Mouse (Mus musculus): ENCODE measurements around the gene Pxt1.
A peak's percentile ranks its signal among the peaks of the same experiment; 100 is the strongest.

The Pxt1 gene

GRCm38 (mm10) chr17:28947011-28947939 is 3.6 kb upstream of the Pxt1 start:
- DNase-seq (ENCODE audit: low spot score in 2 of 2) = no peak

DNA sequence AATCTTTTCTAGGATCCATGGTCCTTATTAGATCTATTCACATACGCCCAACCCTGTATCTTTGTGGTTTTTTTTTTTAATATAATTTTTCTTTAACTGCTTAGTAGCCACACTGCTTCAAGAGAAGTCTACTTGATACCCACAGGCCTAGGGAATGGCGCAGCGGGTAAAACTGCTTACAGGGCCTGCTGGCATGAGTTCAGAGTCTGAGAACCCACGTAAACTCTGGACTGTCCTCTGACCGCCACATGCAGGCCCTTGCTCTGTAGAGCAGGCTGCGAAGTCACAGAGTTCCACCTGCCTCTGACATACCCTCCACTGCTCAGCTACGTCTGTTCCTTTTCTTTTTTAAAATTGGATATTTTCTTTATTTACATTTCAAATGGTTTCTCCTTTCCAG is 841 bp upstream of the Pxt1 start:
- DNase-seq (ENCODE audit: low spot score in 2 of 2) = no peak

GRCm38 (mm10) chr17:28942101-28942500 is 1.5 kb downstream of the Pxt1 start:
- no peak for DNase-seq (ENCODE audit: low spot score in 2 of 2)

GRCm38 (mm10) chr17:28940776-28941555 is 2.7 kb downstream of the Pxt1 start:
- DNase-seq (ENCODE audit: low spot score in 2 of 2) = peak in 1 of 2 experiments; percentile 22

DNA sequence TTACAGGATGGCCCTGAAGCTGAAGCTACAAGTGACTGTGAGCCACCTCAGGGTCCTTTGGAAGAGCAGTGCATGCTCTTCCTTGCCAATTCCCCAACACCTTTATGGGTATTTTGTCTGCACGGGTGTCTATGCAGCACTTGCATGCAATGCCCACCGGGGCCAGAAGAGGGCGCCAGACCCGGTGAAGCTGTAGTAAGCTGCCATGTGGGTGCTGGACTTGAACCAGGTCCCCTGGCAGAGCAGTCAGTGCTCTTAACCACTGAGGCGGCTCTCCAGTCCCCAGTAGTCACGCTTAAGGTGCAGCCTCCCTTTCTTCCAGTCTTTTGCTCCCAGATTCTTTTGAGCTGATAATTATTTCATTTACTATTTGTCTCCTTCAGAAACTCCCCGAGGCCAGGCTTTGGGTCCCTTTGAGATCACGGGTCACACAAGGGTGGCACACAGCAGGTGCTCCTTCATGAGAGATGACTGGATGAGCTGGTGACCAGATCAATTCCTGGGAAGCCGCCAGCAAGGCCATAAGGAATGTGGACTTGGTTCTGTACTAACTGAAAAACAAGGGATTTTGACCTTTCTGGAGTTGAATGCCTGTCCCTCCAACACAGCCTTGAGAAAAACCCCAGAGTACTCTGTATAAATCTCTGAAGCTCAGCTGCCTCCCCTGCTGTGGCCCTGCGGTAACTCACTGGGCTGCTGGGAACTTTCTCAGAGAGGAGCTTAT is 6.9 kb downstream of the Pxt1 start:
- peak in 1 of 2 experiments; percentile 22 for DNase-seq (ENCODE audit: low spot score in 2 of 2)

- no peak for DNase-seq (ENCODE audit: low spot score in 2 of 2)
Measured at GRCm38 (mm10) chr17:28936133-28936532, 7.5 kb downstream of the Pxt1 start.

DNA sequence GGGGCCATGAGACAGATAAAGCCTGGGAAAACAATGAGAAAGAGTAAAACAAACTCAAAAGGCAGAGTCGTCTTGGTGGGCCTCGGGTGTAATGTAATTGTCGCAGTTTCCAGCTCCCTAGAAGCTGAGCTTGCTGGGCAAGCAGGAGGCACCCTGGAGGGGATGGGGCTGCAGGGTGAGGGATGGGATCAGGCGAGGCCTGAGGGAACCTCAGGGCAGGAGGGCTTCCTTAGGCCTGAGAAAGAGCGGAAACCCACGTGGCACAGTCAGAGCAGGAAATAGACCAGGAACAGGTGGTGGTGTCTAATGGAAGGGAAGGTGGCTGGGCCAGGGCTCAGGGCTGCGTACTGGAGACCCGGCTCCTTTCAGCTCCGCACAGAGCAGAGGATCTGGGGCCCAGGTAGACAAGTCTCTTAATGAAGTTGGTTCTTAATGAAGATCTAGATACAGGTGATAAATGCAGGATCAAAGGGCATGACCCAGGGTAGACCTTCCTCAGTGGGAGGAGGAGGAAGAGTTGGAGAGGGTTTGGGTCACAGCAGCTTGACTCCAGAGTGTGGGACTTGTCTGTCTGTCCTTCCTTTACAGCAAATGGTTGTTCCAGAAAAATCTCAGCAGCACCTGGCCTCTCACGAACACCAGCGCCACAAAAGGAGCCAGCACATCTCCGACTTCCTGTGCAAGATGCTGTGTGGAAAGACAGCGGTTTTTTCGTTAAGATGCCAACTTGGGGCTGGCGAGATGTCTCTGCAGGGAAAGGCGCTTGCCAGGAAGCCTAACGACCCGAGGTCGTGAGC is 9.3 kb downstream of the Pxt1 start:
- no peak for DNase-seq (ENCODE audit: low spot score in 2 of 2)

- DNase-seq (ENCODE audit: low spot score in 2 of 2) = no peak
Measured at GRCm38 (mm10) chr17:28932274-28932673, 11.4 kb downstream of the Pxt1 start.

DNA sequence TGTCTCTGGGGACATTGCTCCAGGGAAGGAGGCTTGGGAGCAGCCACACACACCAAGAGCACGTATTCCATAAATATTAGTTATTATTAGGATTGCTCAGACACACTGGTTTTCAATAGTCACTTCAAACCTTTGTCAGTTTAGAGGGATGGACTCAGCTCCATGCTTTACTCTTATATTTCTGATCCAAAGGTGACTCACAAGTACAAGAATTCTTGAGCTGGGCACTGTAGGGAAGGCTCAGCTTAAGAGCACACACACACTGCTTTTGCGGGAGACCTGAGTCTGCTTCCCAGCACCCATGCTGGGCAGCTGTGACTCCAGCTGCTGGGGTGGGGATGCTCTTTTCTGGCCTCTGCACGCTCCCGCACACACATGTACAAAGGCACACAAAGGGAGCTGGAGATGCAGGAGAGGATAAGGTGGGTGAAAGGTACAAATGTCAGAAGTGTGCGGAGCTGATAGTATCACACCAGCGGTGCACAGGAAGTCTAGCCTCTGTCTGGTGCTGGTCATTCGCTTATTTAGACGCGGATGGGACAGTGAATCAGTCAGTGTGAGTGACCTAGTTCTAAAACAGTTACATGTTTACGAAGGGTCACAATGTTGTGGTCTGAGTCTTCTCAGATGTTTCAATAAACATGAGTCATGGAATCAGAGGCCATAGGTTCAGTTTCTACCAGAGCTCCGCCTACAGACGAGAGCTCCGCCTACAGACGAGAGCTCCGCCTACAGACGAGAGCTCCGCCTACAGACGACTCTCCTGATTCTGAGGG is 12.0 kb downstream of the Pxt1 start:
- no peak for DNase-seq (ENCODE audit: low spot score in 2 of 2)

GRCm38 (mm10) chr17:28930392-28931074 is 13.1 kb downstream of the Pxt1 start:
- peak; percentile 77 to 81 for DNase-seq (ENCODE audit: low spot score in 2 of 2)

DNA sequence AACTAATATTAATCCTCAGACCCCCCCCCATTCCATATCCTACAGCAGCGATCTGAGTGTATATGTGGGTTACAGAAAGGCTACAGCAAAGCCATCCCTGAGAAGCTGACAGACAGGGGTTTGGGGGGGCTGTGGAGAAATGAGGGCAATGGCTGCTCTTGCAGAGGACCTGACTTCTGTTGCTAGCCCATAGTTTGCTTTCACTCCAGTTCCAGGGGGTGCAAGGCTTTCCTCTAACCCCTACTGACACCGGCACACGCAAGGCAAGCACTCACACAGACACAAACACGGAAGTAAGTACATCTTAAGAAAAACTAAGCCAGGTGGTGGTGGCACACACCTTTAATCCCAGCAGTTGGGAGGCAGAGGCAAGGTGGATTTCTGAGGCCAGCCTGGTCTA is 14.3 kb downstream of the Pxt1 start:
- DNase-seq (ENCODE audit: low spot score in 2 of 2) = no peak

- no peak for DNase-seq (ENCODE audit: low spot score in 2 of 2)
Measured at GRCm38 (mm10) chr17:28928004-28928403, 15.6 kb downstream of the Pxt1 start.

DNA sequence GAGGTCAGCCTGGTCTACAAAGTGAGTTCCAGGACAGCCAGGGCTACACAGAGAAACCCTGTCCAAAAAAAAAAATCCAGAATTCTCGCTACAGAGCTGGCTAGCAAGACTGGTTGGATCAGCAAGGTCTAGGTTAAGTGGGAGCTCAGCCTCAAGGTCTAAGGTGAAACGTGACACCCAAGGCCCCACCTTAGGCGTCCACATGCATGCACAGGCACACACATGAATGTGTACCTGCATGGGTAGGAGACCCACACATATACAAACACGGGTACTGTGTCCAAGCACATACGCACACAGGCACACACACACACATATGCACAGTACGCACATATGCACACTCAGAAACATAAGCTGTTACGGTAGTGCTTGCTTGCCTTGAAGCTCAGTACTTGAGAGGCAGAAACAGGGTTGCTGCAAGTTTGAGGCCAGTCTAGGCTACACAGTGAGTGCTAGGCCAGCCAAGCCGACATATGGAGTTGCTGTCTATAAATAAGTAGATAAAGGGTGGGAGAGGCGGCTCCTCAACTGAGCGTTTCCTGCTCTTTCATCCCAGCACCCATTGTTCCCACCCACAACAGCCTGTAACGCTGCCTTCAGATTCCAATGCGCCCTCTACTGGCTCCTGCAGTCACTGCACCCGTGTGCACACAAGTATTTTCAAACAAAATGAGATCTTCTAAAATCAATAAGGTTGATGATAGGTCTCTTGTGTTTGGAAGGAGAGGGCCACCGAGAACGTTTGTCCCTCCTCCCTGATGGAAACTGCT is 16.6 kb downstream of the Pxt1 start:
- no peak for DNase-seq (ENCODE audit: low spot score in 2 of 2)

GRCm38 (mm10) chr17:28926380-28926779 is 17.3 kb downstream of the Pxt1 start:
- DNase-seq (ENCODE audit: low spot score in 2 of 2) = peak; percentile 82 to 85

GRCm38 (mm10) chr17:28924957-28925595 is 18.6 kb downstream of the Pxt1 start:
- no peak for DNase-seq (ENCODE audit: low spot score in 2 of 2)

DNA sequence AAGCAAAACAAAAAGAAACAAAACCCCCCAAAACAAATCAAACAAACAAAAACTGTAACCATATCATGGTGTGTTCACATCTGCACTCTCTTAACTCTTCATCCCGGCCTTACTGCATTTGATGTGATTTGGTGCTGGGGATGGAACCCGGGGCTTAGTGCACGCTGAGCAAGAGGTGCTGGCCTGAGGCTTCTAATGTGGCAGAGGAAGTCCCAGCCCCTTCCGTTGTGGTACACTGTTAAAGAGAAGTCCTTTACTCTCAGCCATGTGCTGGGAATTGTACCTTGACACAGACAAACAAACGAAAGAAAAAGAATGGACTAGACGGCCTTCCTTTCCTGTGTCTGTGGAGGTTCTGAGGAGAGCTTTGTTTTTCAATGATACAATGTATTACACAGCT is 21.5 kb downstream of the Pxt1 start:
- no peak for DNase-seq (ENCODE audit: low spot score in 2 of 2)

GRCm38 (mm10) chr17:28921086-28921485 is 22.6 kb downstream of the Pxt1 start:
- no peak for DNase-seq (ENCODE audit: low spot score in 2 of 2)

GRCm38 (mm10) chr17:28916520-28916919 is 27.1 kb downstream of the Pxt1 start:
- DNase-seq (ENCODE audit: low spot score in 2 of 2) = no peak

Measured in right cerebral cortex, postnatal 10 days (tissue).